Mouse (Mus musculus): Measurements from ENCODE around the gene Prr15. TPM values are rescaled to one million over a fixed set of nuclear protein-coding genes. Genes with fewer than 3 reads are reported as not detected.
A peak's percentile ranks its signal among the peaks of the same experiment; 100 is the strongest.

Prr15 gene
- polyA plus RNA-seq, 1 experiment: 3.3 TPM

DNA sequence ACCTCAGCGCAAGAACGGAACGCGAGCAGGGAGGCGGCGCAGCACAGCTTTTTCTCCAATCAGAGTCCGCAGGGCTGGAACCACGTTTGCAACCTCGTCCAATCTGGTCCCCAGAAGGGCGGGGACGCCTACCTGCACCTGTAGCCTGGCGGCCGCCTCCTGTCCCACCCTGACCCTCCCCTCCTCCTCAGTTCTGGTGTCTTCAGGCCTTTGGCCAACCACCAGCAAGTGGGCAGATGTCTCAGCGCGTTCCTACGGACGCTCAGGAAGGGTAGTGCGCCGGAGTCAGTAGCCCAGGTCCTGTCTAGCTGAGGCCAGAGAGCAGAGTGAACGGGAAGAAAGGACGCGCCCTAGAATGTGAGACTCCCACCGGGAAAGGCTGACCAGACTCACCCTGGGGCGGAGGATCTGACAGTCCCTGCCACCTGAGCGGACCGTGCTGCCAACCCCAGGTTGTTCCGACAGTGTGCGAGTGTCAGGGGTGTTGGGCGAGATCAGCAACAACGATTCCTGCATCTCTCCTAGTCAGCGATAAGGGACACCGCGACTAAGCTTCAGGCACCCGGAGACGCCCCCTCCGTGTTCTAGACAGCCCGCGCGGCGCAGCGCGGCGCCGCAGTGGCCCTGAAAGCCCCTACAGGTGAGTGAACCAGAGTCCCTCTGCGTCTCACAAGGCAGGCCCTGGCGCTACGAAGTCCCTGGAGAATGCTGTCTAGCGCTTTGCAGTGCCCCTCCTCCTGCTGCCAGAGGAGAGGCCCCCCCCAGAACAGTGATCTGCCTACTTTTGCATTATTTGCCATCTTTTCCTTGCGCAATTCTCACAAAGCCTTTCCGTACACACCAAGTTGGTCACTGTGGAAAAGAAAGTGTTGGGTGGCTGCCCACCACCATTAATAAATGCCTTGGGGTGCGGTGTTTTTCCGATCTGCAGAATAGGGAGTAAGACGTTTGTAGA is 1.3 kb downstream of the Prr15 start:
- Histone ChIP-seq H3K4me3 (replicated peaks; ENCODE audit: control insufficient read depth, low read depth, low read length) (peak overlapping the region; percentile 52), H3K4me1 (ENCODE audit: control insufficient read depth, insufficient read depth, low read length) (no peaks in the 10 kb centered on the region), H3K27ac (ENCODE audit: control insufficient read depth, insufficient read depth, low read depth, low read length, poor library complexity) (no peak overlapping the region; the same call in 1 of the 2 replicates)
- under 1% methylated on average over 53 of the region's 53 CpGs for WGBS
- TF ChIP-seq POLR2A (IDR thresholded peaks at IDR 0.05; ENCODE audit: borderline replicate concordance, control insufficient read depth, low read depth, low read length) (no peak), CTCF (IDR thresholded peaks at IDR 0.05; ENCODE audit: control insufficient read depth, insufficient read depth, low read length) (no peak)

DNA sequence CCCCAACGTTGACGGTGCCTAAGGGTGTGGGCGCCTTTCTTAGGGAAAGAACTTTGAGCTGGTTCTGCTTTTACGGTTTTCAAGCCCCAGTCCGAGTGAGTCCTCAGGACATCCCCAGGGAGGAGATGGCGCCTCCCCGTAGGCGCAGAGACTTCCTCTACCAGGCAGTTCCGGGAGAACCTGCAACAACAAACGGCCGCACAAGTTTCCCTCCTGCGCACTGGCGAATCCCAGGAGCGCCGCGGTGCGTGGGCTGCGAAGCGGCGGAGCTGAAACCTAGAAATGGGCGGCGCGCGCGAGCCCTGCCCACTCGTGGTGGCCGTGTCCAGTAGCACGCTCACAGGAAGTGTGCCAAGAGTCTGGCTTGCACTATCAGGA is 2.0 kb downstream of the Prr15 start:
- no peaks in the 10 kb centered on the region for H3K4me1 ChIP-seq (ENCODE audit: control insufficient read depth, insufficient read depth, low read length)
- TF ChIP-seq POLR2A (IDR thresholded peaks at IDR 0.05; ENCODE audit: borderline replicate concordance, control insufficient read depth, low read depth, low read length): no peak
- TF ChIP-seq CTCF (IDR thresholded peaks at IDR 0.05; ENCODE audit: control insufficient read depth, insufficient read depth, low read length): no peak
- under 1% methylated on average over 28 of the region's 28 CpGs for WGBS
- H3K27ac ChIP-seq (ENCODE audit: control insufficient read depth, insufficient read depth, low read depth, low read length, poor library complexity): no peak overlapping the region
- H3K4me3 ChIP-seq (replicated peaks; ENCODE audit: control insufficient read depth, low read depth, low read length): peak overlapping the region; percentile 47

DNA sequence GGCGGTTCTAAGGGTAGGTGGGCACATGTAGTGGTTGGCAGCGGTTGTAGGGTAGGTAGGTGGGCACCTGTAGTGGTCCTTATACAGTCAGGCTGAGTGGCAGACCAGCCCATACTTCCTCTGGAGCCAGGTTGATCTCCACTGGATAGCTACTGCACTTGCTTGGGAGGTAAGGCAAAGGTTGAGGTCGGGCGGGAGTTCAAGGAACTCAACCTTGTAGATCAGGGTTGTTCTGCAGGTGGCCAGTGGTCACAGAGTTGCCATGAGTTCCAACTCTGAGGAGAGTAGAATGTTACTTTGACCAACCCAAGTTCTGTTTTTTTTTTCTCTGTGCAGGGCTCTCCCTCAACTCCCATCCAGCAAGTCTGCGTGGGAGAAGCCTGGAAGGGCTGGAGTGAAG is 3.1 kb downstream of the Prr15 start:
- 82% methylated on average over 5 of the region's 5 CpGs for WGBS

DNA sequence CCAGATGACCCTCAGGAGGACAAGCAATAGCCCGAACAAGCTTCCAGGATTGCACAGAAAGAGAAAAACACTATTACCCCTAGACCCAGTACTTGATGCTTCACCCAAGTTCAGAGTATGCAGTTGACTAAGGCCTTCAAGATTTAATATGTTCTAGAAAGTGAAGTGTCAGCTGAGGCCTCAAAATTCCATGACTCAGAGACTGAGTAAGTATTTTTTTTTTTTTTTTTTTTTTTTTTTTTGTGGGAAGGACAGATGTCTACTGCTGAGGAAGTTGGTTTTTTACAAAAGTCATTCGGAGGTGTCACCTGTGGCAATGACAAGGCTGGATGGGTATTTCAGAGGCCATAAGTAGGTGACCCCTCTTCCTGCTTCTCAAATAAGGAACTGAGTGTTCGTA is 4.0 kb downstream of the Prr15 start:
- WGBS: 34% methylated on average over 3 of the region's 3 CpGs
- TF ChIP-seq POLR2A (IDR thresholded peaks at IDR 0.05; ENCODE audit: borderline replicate concordance, control insufficient read depth, low read depth, low read length) (no peak), CTCF (IDR thresholded peaks at IDR 0.05; ENCODE audit: control insufficient read depth, insufficient read depth, low read length) (no peak)
- no peaks in the 10 kb centered on the region for H3K4me1 ChIP-seq (ENCODE audit: control insufficient read depth, insufficient read depth, low read length)
- no peak overlapping the region for H3K27ac ChIP-seq (ENCODE audit: control insufficient read depth, insufficient read depth, low read depth, low read length, poor library complexity)
- no peak overlapping the region for H3K4me3 ChIP-seq (replicated peaks; ENCODE audit: control insufficient read depth, low read depth, low read length)

More for the DNA sequence above, 3.1 kb downstream of the Prr15 start:
- H3K4me1 ChIP-seq (ENCODE audit: control insufficient read depth, insufficient read depth, low read length): no peaks in the 10 kb centered on the region
- no peak overlapping the region for H3K4me3 ChIP-seq (replicated peaks; ENCODE audit: control insufficient read depth, low read depth, low read length)
- TF ChIP-seq CTCF (IDR thresholded peaks at IDR 0.05; ENCODE audit: control insufficient read depth, insufficient read depth, low read length): no peak
- no peak overlapping the region for H3K27ac ChIP-seq (ENCODE audit: control insufficient read depth, insufficient read depth, low read depth, low read length, poor library complexity)

DNA sequence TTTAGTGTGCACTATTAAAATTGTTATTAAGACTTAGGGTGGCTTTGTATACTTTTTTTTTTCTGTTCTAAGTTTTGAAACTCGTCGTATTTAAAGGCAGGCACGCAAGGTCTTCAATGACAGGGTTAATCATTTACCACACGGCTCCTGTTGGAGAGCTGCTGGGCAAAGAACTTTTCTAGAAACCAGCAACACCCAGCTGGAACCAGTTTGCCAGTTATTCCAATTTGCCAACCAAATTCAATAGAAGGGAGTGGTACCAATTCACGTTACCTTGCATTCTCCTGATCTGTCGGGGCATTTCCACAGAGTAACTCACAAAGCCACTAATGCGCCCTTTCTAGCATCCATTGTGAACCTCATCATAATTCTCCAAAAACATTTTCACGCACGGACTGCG is 4.5 kb downstream of the Prr15 start:
- no peak overlapping the region for H3K27ac ChIP-seq (ENCODE audit: control insufficient read depth, insufficient read depth, low read depth, low read length, poor library complexity)
- H3K4me3 ChIP-seq (replicated peaks; ENCODE audit: control insufficient read depth, low read depth, low read length): no peak overlapping the region
- no peaks in the 10 kb centered on the region for H3K4me1 ChIP-seq (ENCODE audit: control insufficient read depth, insufficient read depth, low read length)
- TF ChIP-seq CTCF (IDR thresholded peaks at IDR 0.05; ENCODE audit: control insufficient read depth, insufficient read depth, low read length) (no peak), POLR2A (IDR thresholded peaks at IDR 0.05; ENCODE audit: borderline replicate concordance, control insufficient read depth, low read depth, low read length) (no peak)
- WGBS: 87% methylated on average over 10 of the region's 10 CpGs

- no peak for TF ChIP-seq CTCF (IDR thresholded peaks at IDR 0.05; ENCODE audit: control insufficient read depth, insufficient read depth, low read length)
- H3K27ac ChIP-seq (ENCODE audit: control insufficient read depth, insufficient read depth, low read depth, low read length, poor library complexity): no peak overlapping the region
- no peak overlapping the region for H3K4me3 ChIP-seq (replicated peaks; ENCODE audit: control insufficient read depth, low read depth, low read length)
- 80% methylated on average over 10 of the region's 10 CpGs for WGBS
- no peaks in the 10 kb centered on the region for H3K4me1 ChIP-seq (ENCODE audit: control insufficient read depth, insufficient read depth, low read length)
These were observed 6.1 kb downstream of the Prr15 start for GRCm38 (mm10) chr6:54331765-54332164.

- Histone ChIP-seq H3K27ac (ENCODE audit: control insufficient read depth, insufficient read depth, low read depth, low read length, poor library complexity) (no peak overlapping the region), H3K4me1 (ENCODE audit: control insufficient read depth, insufficient read depth, low read length) (no peaks in the 10 kb centered on the region), H3K4me3 (replicated peaks; ENCODE audit: control insufficient read depth, low read depth, low read length) (no peak overlapping the region)
- TF ChIP-seq CTCF (IDR thresholded peaks at IDR 0.05; ENCODE audit: control insufficient read depth, insufficient read depth, low read length): no peak
- no peak for TF ChIP-seq POLR2A (IDR thresholded peaks at IDR 0.05; ENCODE audit: borderline replicate concordance, control insufficient read depth, low read depth, low read length)
- 89% methylated on average over 8 of the region's 8 CpGs for WGBS
These were observed 6.6 kb downstream of the Prr15 start for GRCm38 (mm10) chr6:54332203-54332602.

DNA sequence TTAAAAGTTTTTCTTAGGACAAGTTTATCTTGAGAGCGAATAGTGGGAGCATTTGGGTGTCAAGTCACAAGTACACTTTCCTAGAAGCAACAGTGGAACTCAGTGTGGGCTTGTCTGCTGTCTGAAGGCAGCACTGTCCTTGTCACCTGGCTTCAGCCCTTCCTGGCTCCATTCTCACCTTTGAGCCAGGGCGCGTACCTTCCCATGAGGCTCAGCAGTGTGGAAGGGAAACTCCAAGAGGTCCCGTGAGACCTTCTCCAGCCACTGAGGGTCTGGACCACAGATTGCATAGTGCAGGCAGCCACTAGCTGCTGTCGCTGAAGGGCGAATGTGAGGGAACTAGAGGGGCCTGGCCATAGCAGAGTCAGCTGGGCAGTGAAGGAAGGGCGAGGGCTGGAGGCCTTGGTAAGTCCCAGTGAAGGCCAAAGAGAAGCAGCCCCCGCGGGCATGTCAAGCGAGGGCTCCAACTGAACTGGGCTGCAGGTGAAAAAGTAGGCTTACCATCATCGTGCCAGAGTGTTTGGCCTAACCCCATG is 7.5 kb downstream of the Prr15 start:
- Histone ChIP-seq H3K4me1 (ENCODE audit: control insufficient read depth, insufficient read depth, low read length) (no peaks in the 10 kb centered on the region), H3K4me3 (replicated peaks; ENCODE audit: control insufficient read depth, low read depth, low read length) (no peak overlapping the region), H3K27ac (ENCODE audit: control insufficient read depth, insufficient read depth, low read depth, low read length, poor library complexity) (no peak overlapping the region)
- 78% methylated on average over 11 of the region's 11 CpGs for WGBS
- TF ChIP-seq CTCF (IDR thresholded peaks at IDR 0.05; ENCODE audit: control insufficient read depth, insufficient read depth, low read length) (no peak), POLR2A (IDR thresholded peaks at IDR 0.05; ENCODE audit: borderline replicate concordance, control insufficient read depth, low read depth, low read length) (no peak)
